Mouse (Mus musculus) B cell, adult 62 days (primary cell): ENCODE data around the gene Sirt6. TPM values are rescaled to one million over a fixed set of nuclear protein-coding genes. Genes with fewer than 3 reads are reported as not detected.

Source experiments
- total RNA-seq: library from RNA; stranded (reverse); gene quantifications from 4 replicates; pipeline ENCODE4 v1.2.4, GENCODE M21; 2023

Gene Sirt6
- 18.6 to 23.1 TPM (median 19.3 TPM) in 4 replicates for total RNA-seq

DNA sequence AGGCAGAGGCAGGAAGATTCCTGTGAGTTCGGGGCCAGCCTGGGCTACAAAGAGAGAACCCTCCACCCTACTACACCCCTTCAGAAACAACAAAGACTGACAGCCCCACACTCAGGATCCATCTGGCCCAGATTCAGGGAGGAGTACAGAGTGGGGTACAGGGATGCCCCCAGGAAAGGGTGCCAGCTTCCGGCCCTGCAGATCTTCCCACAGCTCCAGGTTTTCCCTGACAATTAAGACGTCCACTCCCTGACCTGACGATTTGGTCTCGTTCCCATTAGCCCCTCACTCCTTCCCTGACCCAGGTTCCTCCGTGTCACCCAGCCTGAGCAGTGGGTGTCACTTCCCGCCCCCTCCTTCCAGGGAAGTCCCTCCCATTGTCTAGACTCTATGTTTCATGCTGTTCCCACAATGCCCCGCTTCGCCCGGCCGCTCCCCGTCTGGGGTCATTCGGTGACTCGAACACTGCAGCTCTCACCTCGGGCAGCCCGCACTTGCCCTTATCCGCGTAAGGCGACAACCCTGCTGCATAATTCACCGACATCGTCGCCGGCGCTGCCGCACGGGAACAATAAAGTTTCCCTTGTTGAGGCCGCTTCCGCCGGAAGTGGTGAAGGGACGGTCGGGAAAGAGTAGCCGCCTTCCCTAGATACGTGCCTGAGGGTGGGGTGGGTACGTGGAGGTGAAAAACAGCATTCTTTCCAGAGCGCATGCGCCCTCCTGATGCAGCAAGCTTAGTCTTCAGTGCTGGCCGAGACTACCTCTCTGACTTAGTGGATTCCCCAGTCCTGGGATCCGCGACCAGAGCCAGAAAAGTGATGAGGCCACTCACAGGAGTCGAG is at the start of gene Sirt6:
Gene Sirt6, minus strand, starts transcription at position 804 of the 842 bp plus-strand sequence.

DNA sequence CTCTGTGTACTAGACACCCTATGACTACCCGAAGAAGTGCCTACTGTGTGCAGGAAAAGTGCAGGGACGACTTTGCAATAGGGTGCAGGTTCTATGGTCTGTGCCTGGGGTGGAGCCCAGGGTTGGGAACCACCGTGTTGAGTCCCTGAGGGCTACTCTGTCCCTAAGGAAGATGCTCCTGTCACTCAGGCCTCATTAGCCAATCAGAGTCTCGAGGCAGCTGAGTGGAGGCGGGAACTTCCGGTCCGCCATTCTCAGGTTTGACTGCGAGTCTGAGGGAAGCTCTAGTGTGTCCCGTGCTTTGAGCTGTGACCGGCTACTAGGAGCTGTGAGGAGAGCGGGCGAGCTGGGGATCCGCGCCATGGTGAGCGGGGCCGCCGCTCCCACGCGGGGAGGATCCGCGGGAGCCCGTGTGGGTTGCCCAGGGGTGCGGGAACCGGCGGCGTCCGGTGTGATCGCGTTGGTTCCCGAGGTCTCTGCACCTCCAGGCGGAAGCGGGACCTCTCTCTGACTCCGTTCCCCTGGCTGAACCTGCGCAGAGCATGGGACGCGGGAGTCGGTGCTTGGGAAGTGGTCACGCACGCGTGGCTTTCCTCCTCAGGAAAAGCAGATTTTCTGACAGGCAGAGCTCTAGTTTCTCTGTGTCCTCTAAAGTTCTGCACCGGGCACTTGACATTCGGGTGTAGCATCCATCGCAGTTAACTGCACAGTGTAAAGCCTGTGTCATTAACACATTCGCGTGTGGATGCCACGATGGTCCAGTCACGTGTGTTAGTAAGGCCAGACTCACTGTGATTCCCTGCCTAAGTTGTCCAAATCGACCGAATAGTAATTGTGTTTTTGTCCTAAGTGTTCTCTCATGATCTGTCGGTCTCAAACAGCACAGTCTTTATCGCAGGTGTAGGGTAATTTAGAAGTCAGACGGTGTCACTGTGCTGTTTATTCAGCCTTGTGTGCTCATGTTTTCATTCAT is 21.5 kb upstream of the Sirt6 start, which contains the start of gene Gm10778:
Gene Gm10778, plus strand, starts transcription at position 257 of the 973 bp plus-strand sequence.

DNA sequence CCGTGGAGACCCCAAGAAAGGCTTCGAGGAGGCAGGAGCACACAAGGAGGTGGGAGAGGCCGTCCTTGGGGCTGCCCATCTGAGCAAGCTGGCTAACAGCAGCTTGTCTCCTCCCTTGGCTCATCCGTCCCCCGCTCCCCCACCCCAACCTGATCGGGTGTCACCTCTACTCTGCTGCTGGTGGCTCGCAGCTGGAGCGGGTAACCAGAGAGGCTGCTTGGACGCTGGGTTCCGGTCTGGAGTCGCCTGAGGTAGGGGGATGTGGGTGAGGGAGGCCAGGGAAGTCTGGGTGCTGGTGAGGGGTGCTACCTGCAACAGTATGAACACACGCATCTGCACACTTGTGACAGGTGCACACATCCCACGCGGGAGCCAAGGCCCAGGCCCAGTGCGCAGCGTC is 793 bp upstream of the Sirt6 start, which contains the start of gene Ankrd24:
Gene Ankrd24, plus strand, starts transcription at position 151 of the 400 bp plus-strand sequence.

DNA sequence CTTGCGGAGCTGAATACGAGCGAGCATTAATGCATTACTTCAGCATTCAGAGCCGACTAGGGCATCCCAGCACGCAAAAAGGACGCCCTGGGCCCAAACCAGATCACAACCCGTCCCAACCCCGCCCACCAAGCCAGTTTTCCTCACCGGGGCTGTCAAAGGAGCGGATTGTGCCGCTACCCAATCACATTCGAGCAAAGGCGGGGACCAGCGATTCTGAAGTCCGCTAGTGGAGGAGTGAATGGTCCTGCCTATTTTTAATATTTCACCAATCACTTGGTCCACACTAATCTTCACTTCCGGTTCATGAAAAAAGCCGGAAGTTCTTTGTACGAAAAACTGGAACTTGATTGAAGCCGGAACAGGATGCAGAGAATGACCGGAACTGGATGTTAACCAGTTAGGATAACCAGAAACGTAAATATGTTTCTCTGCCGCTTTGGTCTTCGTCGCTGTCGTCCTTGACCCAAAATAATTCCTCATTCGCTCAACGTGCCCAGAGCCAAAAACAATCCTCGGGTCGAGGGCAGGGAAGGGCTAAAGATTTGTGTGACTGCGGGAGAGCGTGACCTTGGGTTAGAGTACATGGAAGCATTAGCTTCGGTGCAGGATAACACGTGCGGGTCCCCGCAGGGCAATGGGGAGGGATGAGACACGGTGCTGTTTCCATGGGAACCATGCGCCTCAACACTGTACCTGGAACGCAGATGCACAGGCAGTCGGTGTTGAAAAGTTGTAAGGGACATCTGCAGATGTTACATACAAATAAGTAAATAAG is 21.4 kb downstream of the Sirt6 start, which contains the start of gene BC025920:
Gene BC025920, plus strand, starts transcription at position 297 of the 778 bp plus-strand sequence.

DNA sequence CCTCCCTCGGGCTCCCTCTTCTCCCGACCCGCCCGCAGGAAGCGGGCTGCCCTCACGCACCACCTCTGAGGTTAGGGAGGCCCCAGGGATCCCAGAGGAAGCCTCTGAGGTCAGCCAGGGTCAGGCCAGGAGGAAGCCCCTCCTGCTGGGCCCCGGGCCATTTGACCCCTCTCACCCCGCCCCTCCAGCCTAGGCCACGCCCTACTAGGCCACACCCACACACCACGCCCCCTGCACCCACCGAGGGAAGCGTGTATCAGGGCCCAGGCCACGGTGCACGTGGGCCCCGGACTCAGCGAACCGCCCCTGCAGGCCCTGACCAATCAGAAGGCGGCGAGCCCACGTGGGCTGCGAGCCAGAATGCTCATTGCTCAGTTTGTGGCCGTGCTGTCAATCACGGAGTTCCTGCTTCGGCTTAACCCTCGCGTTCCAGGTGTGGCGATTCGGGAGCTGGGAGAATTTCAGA is 26.8 kb downstream of the Sirt6 start, which contains the start of gene Tle6:
Gene Tle6, minus strand, starts transcription at position 336 of the 466 bp plus-strand sequence.

DNA sequence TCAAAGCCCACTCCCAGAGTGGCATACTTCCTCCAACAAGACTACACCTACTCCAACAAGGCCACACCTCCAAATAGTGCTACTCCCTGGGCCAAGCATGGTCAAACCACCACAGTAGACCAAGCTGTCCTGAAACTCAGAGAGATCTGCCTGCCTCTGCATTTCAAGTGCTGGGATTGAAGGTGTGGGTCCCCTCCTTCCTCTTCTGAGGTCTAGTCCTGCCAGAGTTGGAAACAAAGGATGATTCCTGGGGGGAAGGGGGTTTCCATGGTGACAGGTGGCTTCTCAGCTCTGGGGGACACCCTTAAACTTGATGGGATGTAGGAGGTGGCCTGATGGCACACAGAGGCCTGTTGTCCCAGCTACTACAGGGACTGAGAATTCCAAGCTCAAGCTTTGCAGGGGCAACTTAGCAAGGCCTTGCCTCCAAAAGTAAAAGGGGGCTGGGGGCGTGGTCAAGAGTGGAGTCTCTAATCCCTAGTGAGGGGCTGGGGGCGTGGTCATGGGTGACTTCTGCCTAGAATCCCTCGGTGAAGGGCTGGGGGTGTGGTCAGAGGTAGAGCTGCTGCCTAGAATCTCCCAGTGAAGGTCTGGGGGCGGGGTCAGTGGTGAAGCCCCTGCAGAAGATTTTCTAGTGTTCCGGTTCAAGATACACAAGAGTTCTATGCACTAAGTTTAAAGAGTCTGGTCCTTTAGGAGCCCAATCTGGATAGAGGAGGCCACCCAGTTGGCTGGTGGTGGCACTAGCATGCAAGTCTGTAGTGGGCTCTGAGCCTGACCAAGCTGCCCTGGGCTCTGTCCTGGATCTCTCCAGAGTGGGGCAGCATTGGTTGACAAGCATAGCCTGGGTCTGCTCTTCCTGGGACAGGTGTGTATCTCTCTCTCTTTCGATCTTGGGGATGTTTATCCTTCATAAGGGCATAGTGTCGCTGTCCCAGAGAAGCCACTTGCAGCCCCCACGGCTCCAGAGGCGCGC is 53.2 kb downstream of the Sirt6 start, which contains the start of gene Tle2:
Gene Tle2, plus strand, starts transcription at position 481 of the 976 bp plus-strand sequence.

Other genes with a start within 250 kb of the Sirt6 start
- gene Fzr1, start 249.3 kb downstream of the Sirt6 start, total RNA-seq: 41.9 to 52.4 TPM (median 51.6 TPM) in 4 replicates
- 37.0 to 49.1 TPM (median 44.0 TPM) in 4 replicates for gene Dohh, start 243.4 kb downstream of the Sirt6 start, total RNA-seq
- 1.4 to 3.0 TPM (median 2.2 TPM) in 4 replicates for gene Gm48551, start 243.3 kb downstream of the Sirt6 start, total RNA-seq
- 2.3 to 8.8 TPM (median 6.4 TPM) in 4 replicates for gene Gm48552, start 238.8 kb downstream of the Sirt6 start, total RNA-seq
- 4.3 to 8.4 TPM (median 7.4 TPM) in 4 replicates for gene Smim24, start 234.7 kb downstream of the Sirt6 start, total RNA-seq
- gene Nfic, start 172.2 kb downstream of the Sirt6 start, total RNA-seq: 18.3 to 24.4 TPM (median 19.5 TPM) in 4 replicates
- gene Celf5, start 145.1 kb downstream of the Sirt6 start, total RNA-seq: not detected in 4 replicates
- gene Ncln, start 131.4 kb downstream of the Sirt6 start, total RNA-seq: 99.6 to 113 TPM (median 106 TPM) in 4 replicates
- 48.2 to 59.1 TPM (median 54.6 TPM) in 4 replicates for gene S1pr4, start 127.7 kb downstream of the Sirt6 start, total RNA-seq
- gene Gna15, start 103.6 kb downstream of the Sirt6 start, total RNA-seq: 5.1 to 6.6 TPM (median 5.9 TPM) in 4 replicates
- gene Gna11, start 82.6 kb downstream of the Sirt6 start, total RNA-seq: 24.1 to 34.4 TPM (median 29.1 TPM) in 4 replicates
- 294 to 321 TPM (median 315 TPM) in 4 replicates for gene Aes, start 68.3 kb downstream of the Sirt6 start, total RNA-seq
- 2.8 to 6.0 TPM (median 4.1 TPM) in 4 replicates for gene Tle2, start 53.2 kb downstream of the Sirt6 start, total RNA-seq
- 2.2 to 2.5 TPM in 2 of 4 replicates, not detected in the others for gene Tle6, start 26.7 kb downstream of the Sirt6 start, total RNA-seq
- gene BC025920, start 21.5 kb downstream of the Sirt6 start, total RNA-seq: 2.7 to 4.5 TPM (median 3.1 TPM) in 4 replicates
- gene Ankrd24, start 743 bp upstream of the Sirt6 start, total RNA-seq: 1.1 to 3.1 TPM (median 1.5 TPM) in 4 replicates
- 1.2 to 2.7 TPM (median 2.2 TPM) in 4 replicates for gene Gm10778, start 21.3 kb upstream of the Sirt6 start, total RNA-seq
- 4.7 to 10.9 TPM (median 7.2 TPM) in 4 replicates for gene Zfp433, start 77.0 kb upstream of the Sirt6 start, total RNA-seq
- 6.1 to 10.3 TPM (median 8.4 TPM) in 4 replicates for gene Gm3055, start 143.4 kb upstream of the Sirt6 start, total RNA-seq
- 1.4 to 2.6 TPM (median 2.2 TPM) in 4 replicates for gene Gm4767, start 184.4 kb upstream of the Sirt6 start, total RNA-seq
- 0.95 to 5.8 TPM (median 2.9 TPM) in 4 replicates for gene Gm32687, start 236.1 kb upstream of the Sirt6 start, total RNA-seq